In the genomic region with DNA sequence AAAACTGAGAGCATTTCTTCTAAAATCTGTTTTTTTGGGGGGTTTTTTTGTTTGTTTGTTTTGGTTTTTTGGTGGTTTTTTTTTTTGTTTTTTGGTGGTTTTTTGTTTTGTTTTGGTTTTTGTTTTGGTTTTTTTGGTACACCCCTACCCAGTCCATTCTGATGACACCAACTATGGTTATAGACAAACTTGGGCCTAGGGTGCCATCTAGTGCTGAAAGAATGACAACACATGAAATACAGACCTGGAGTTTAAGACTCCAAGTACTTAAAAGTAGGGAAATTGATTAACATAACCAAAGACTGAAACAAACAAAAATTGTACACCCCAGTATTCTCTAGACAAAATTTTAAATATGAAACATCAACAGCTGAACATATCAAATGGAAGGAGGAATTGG, we compare ENCODE assay signal across 9 mouse cellular contexts.
A peak's percentile ranks its signal among the peaks of the same experiment; 100 is the strongest.
DNase-seq lines count a peak whose midpoint lies in the region; ATAC-seq and TF ChIP-seq lines count a peak whose summit lies in the region.
"Had no signal": no experiment of that assay in that cellular context is flagged by ENCODE, and none has a peak within 500 bp of the region (broad histone marks: within the 10 kb centered on the region; RNA-seq: fewer than 3 reads in every experiment).

No protein-coding gene starts in this region.

- no peaks in the 10 kb centered on the region for H3K36me3 ChIP-seq in midbrain, embryonic 10.5 days
- no peaks in the 10 kb centered on the region for H3K36me3 ChIP-seq in midbrain, embryonic 11.5 days (ENCODE audit: control insufficient read depth, insufficient read depth, low read length)
- no peaks in the 10 kb centered on the region for H3K36me3 ChIP-seq in midbrain, postnatal 0 days (ENCODE audit: insufficient read depth, low read length)
- H3K36me3 ChIP-seq: G1E had no signal

- intact Hi-C loops in gastrocnemius, adult 2 months (cut with DNase I): loop anchor here (10.0 kb wide), 1 partner anchor 1480 kb away; no protein-coding TSS in a partner anchor

- H3K27me3 ChIP-seq in midbrain, embryonic 10.5 days (ENCODE audit: low read depth, poor library complexity, severe bottlenecking): no peaks in the 10 kb centered on the region
- no peaks in the 10 kb centered on the region for H3K27me3 ChIP-seq in midbrain, embryonic 11.5 days (ENCODE audit: control insufficient read depth, insufficient read depth, low read length)
- H3K27me3 ChIP-seq in midbrain, postnatal 0 days (ENCODE audit: insufficient read depth, low read length): no peaks in the 10 kb centered on the region

- no peak for DNase-seq in gastrocnemius, adult 2 months
- no peak for DNase-seq in gastrocnemius, postnatal 25 days
- peak; percentile 20 for DNase-seq in midbrain, embryonic 10.5 days (ENCODE audit: low spot score)
- DNase-seq in midbrain, embryonic 11.5 days (ENCODE audit: low spot score, missing footprints): no peak
- peak; percentile 14 for DNase-seq in cerebellum, adult 9-11 months
- DNase-seq in heart, postnatal 4 days: peak; percentile 34
- peak; percentile 86 for DNase-seq in midbrain, postnatal 0 days (ENCODE audit: low spot score)
- no peak for DNase-seq in MN1 (ENCODE audit: low spot score)

- no peaks in the 10 kb centered on the region for H3K9me3 ChIP-seq in midbrain, embryonic 10.5 days (replicated peaks)
- no peaks in the 10 kb centered on the region for H3K9me3 ChIP-seq in midbrain, embryonic 11.5 days (ENCODE audit: control insufficient read depth, low read length)
- H3K9me3 ChIP-seq in midbrain, postnatal 0 days (ENCODE audit: low read length): no peaks in the 10 kb centered on the region
- H3K9me3 ChIP-seq: G1E had no signal

- TF ChIP-seq CTCF in gastrocnemius, adult 2 months (IDR thresholded peaks at IDR 0.05): peak; percentile 65
- peak; percentile 80 for TF ChIP-seq CTCF in midbrain, postnatal 0 days (IDR thresholded peaks at IDR 0.05)

- ATAC-seq in midbrain, embryonic 11.5 days (ENCODE audit: low FRiP score): no peak
- ATAC-seq in midbrain, postnatal 0 days (ENCODE audit: low FRiP score): no peak

- H3K4me2 ChIP-seq in midbrain, embryonic 11.5 days: no peak overlapping the region
- no peak overlapping the region for H3K4me2 ChIP-seq in midbrain, postnatal 0 days (ENCODE audit: low read depth, low read length, poor library complexity, severe bottlenecking)

- no peak overlapping the region for H3K4me3 ChIP-seq in gastrocnemius, adult 2 months
- H3K4me3 ChIP-seq in midbrain, embryonic 10.5 days: no peak overlapping the region
- no peak overlapping the region for H3K4me3 ChIP-seq in midbrain, embryonic 11.5 days (ENCODE audit: low read depth, low read length)
- no peak overlapping the region for H3K4me3 ChIP-seq in midbrain, postnatal 0 days (ENCODE audit: low read depth, low read length)

- H3K4me1 ChIP-seq in midbrain, embryonic 10.5 days: no peaks in the 10 kb centered on the region
- H3K4me1 ChIP-seq in midbrain, embryonic 11.5 days (ENCODE audit: control insufficient read depth, insufficient read depth, low read length): no peaks in the 10 kb centered on the region
- no peaks in the 10 kb centered on the region for H3K4me1 ChIP-seq in midbrain, postnatal 0 days (ENCODE audit: insufficient read depth, low read length)

- no peak overlapping the region for H3K9ac ChIP-seq in midbrain, embryonic 11.5 days (ENCODE audit: low read length)
- H3K9ac ChIP-seq in midbrain, postnatal 0 days (replicated peaks; ENCODE audit: low read length, poor library complexity, severe bottlenecking): no peak overlapping the region

- H3K27ac ChIP-seq in gastrocnemius, adult 2 months: no peak overlapping the region
- no peak overlapping the region for H3K27ac ChIP-seq in midbrain, embryonic 10.5 days (replicated peaks)
- H3K27ac ChIP-seq in midbrain, embryonic 11.5 days (ENCODE audit: low read depth, low read length): no peak overlapping the region
- no peak overlapping the region for H3K27ac ChIP-seq in midbrain, postnatal 0 days (ENCODE audit: low read depth, low read length)

Comparison
In these comparisons a context has a peak if more than half of its experiments do, and no peak if none do; other contexts are left out.
1. DNase-seq: peak in midbrain, embryonic 10.5 days (single experiment), cerebellum, adult 9-11 months (single experiment), heart, postnatal 4 days (single experiment) and midbrain, postnatal 0 days (single experiment); none in gastrocnemius, adult 2 months (single experiment), gastrocnemius, postnatal 25 days (single experiment), midbrain, embryonic 11.5 days (single experiment) and MN1 (single experiment).